Mouse (Mus musculus): ENCODE measurements around the gene Marc1.

GRCm38 (mm10) chr1:184807627-184808417, 3.3 kb downstream of the Marc1 start:
- TF ChIP-seq CTCF (IDR thresholded peaks at IDR 0.05; ENCODE audit: extremely low read depth, insufficient read depth, low read length) (no peak), POLR2A (IDR thresholded peaks at IDR 0.05; ENCODE audit: extremely low read depth, insufficient read depth, low read length) (no peak)

Data from cortical plate, adult 2 months (tissue).